Mouse (Mus musculus): ENCODE data around the gene Psg26. TPM values are rescaled to one million over a fixed set of nuclear protein-coding genes. Genes with fewer than 3 reads are reported as not detected.
"Not testable (repeated sequence)": the region's sequence is repeated elsewhere in the genome, so short reads cannot be mapped to it uniquely, and the experiment has no call there.

The Psg26 gene
- polyA plus RNA-seq, 2 experiments = not detected

- peak; percentile 33 for TF ChIP-seq CTCF (IDR thresholded peaks at IDR 0.05; ENCODE audit: low read depth)
- TF ChIP-seq EP300 (IDR thresholded peaks at IDR 0.05; ENCODE audit: low read depth) = no peak
- Histone ChIP-seq H3K9ac (replicated peaks) (no peak overlapping the region), H3K4me3 (ENCODE audit: insufficient read depth in 1 of 2, low read depth in 2 of 2, low read length in 2 of 2) (no peak overlapping the region), H3K4me1 (replicated peaks; ENCODE audit: control insufficient read depth in 2 of 2, insufficient read depth in 2 of 2, low read length in 1 of 2) (no peaks in the 10 kb centered on the region), H3K4me2 (ENCODE audit: low read depth) (no peak overlapping the region), H3K27me3 (ENCODE audit: control insufficient read depth, insufficient read depth, low read length) (no peaks in the 10 kb centered on the region), H3K9me3 (ENCODE audit: control insufficient read depth, low read length) (no peaks in the 10 kb centered on the region), H3K36me3 (replicated peaks; ENCODE audit: control insufficient read depth, insufficient read depth, low read depth) (no peaks in the 10 kb centered on the region), H3K27ac (no peak overlapping the region)
- 23% methylated on average over 9 of the region's 9 CpGs for WGBS (ENCODE audit: insufficient replicate concordance)
- DNase-seq (ENCODE audit: low read depth in 3 of 3, low spot score in 3 of 3) = no peak
- no peak for ATAC-seq (ENCODE audit: insufficient read depth)
Measured at GRCm38 (mm10) chr7:18511479-18511878, 27.5 kb upstream of the Psg26 start.

- H3K4me1 ChIP-seq (replicated peaks; ENCODE audit: control insufficient read depth in 2 of 2, insufficient read depth in 2 of 2, low read length in 1 of 2); H3K9me3 ChIP-seq (ENCODE audit: control insufficient read depth, low read length); H3K4me2 ChIP-seq (ENCODE audit: low read depth); ATAC-seq (ENCODE audit: insufficient read depth); H3K27me3 ChIP-seq (ENCODE audit: control insufficient read depth, insufficient read depth, low read length); H3K36me3 ChIP-seq (replicated peaks; ENCODE audit: control insufficient read depth, insufficient read depth, low read depth); H3K27ac ChIP-seq; H3K4me3 ChIP-seq (ENCODE audit: insufficient read depth in 1 of 2, low read depth in 2 of 2, low read length in 2 of 2); DNase-seq (ENCODE audit: low read depth in 3 of 3, low spot score in 3 of 3); H3K9ac ChIP-seq (replicated peaks): not testable (repeated sequence)
- WGBS (ENCODE audit: insufficient replicate concordance) = 44% methylated on average over 2 of the region's 2 CpGs
Measured at GRCm38 (mm10) chr7:18431941-18432340, 52.0 kb downstream of the Psg26 start, which contains the start of gene Psg28. Gene Psg28, minus strand, starts transcription at chr7:18432041.

Other genes with a start within 250 kb of the Psg26 start
- not detected in 2 replicates for gene Mill1, start 238.8 kb downstream of the Psg26 start, polyA plus RNA-seq (2012; rRNA removed)
- not detected in 2 replicates for gene Mill1, start 238.8 kb downstream of the Psg26 start, polyA plus RNA-seq (2014; fragmentation: Nextera tagmentation; extraction: Ambion mirVana)
- 0.03 and 0.06 TPM in 2 replicates for gene Psg18, start 129.2 kb downstream of the Psg26 start, polyA plus RNA-seq (2012; rRNA removed)
- gene Psg18, start 129.2 kb downstream of the Psg26 start, polyA plus RNA-seq (2014; fragmentation: Nextera tagmentation; extraction: Ambion mirVana) = not detected in 2 replicates
- gene Psg28, start 52.1 kb downstream of the Psg26 start, polyA plus RNA-seq (2012; rRNA removed) = not detected in 2 replicates
- gene Psg28, start 52.1 kb downstream of the Psg26 start, polyA plus RNA-seq (2014; fragmentation: Nextera tagmentation; extraction: Ambion mirVana) = not detected in 2 replicates
- not detected in 2 replicates for gene Psg25, start 48.1 kb upstream of the Psg26 start, polyA plus RNA-seq (2012; rRNA removed)
- gene Psg25, start 48.1 kb upstream of the Psg26 start, polyA plus RNA-seq (2014; fragmentation: Nextera tagmentation; extraction: Ambion mirVana) = not detected in 2 replicates
- gene Psg27, start 83.1 kb upstream of the Psg26 start, polyA plus RNA-seq (2012; rRNA removed) = not detected in 2 replicates
- gene Psg27, start 83.1 kb upstream of the Psg26 start, polyA plus RNA-seq (2014; fragmentation: Nextera tagmentation; extraction: Ambion mirVana) = not detected in 2 replicates
- gene Psg23, start 132.3 kb upstream of the Psg26 start, polyA plus RNA-seq (2012; rRNA removed) = 0.02 TPM in 1 of 2 replicates, not detected in the other
- not detected in 2 replicates for gene Psg23, start 132.3 kb upstream of the Psg26 start, polyA plus RNA-seq (2014; fragmentation: Nextera tagmentation; extraction: Ambion mirVana)
- gene Psg21, start 172.5 kb upstream of the Psg26 start, polyA plus RNA-seq (2012; rRNA removed) = 0.02 TPM in 1 of 2 replicates, not detected in the other
- not detected in 2 replicates for gene Psg21, start 172.5 kb upstream of the Psg26 start, polyA plus RNA-seq (2014; fragmentation: Nextera tagmentation; extraction: Ambion mirVana)
- not detected in 2 replicates for gene Psg20, start 202.0 kb upstream of the Psg26 start, polyA plus RNA-seq (2012; rRNA removed)
- not detected in 2 replicates for gene Psg20, start 202.0 kb upstream of the Psg26 start, polyA plus RNA-seq (2014; fragmentation: Nextera tagmentation; extraction: Ambion mirVana)
- gene Psg22, start 233.9 kb upstream of the Psg26 start, polyA plus RNA-seq (2012; rRNA removed) = 0.01 and 0.04 TPM in 2 replicates
- gene Psg22, start 233.9 kb upstream of the Psg26 start, polyA plus RNA-seq (2014; fragmentation: Nextera tagmentation; extraction: Ambion mirVana) = 0.05 TPM in 1 of 2 replicates, not detected in the other